Comparison of ENCODE assay signal across 8 mouse cellular contexts in the genomic region with DNA sequence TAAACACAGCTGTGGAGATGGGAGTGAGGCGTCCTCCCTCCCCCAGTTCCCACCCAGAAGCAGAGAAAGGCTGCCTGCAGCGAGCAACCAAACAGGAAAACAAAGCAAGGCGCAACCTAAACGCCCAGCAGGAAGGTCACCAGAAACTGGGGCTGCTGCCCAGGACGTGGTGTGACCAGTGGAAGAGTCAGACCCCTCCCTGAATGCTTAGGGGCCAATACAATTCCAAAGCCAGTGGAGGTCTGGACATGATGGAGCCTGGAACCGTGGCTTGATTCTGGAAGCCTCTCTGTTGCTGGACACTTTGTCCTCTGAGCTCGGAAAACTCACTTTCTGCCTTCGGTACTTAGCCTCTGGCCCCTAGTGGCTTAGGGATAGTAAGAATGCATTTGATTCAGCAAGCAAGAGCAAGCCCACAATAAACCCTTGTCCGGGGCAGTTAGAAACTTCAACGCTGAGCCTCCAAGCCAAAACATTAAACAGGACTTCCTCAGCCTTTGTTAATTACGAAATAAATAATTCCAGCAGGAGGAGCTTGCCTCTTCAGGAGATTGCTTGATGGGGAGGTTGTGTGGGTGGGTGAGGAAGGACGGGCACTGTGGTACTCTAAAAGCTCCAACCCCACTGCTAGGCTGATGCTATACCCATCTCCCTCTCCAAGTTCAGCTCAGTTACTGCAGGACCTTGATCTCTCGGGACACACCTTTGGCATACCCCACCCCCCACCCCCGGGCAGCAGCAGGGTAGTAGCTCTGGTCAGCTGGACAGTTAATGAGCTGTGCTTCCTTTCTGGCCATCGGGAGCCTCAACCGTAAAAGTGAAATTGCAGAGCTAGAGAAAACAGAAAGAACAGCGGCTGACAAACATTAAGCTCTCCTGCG. TPM values are rescaled to one million over a fixed set of nuclear protein-coding genes. Genes with fewer than 3 reads are reported as not detected.
A peak's percentile ranks its signal among the peaks of the same experiment; 100 is the strongest.
DNase-seq lines count a peak whose midpoint lies in the region; ATAC-seq lines count a peak whose summit lies in the region.

No protein-coding gene starts in this region.

- no peaks in the 10 kb centered on the region for H3K9me3 ChIP-seq in forebrain, embryonic 13.5 days (replicated peaks)
- H3K9me3 ChIP-seq in midbrain, embryonic 10.5 days (replicated peaks) = no peaks in the 10 kb centered on the region

- no peak for ATAC-seq in forebrain, embryonic 13.5 days
- ATAC-seq in inflammation-experienced regulatory T-cells, adult 6 months = no peak

- H3K4me1 ChIP-seq in forebrain, embryonic 13.5 days = peaks cover 25% of the 10 kb centered on the region
- peaks cover 36% of the 10 kb centered on the region for H3K4me1 ChIP-seq in midbrain, embryonic 10.5 days

- no peaks in the 10 kb centered on the region for H3K36me3 ChIP-seq in forebrain, embryonic 13.5 days (ENCODE audit: poor library complexity, severe bottlenecking)
- H3K36me3 ChIP-seq in midbrain, embryonic 10.5 days = no peaks in the 10 kb centered on the region

- intact Hi-C loops in heart, postnatal 36 days (cut with DNase I) = loop anchor here (1.0 kb wide), 1 partner anchor 16 kb away; no protein-coding TSS in a partner anchor

- no peak overlapping the region for H3K9ac ChIP-seq in forebrain, embryonic 13.5 days

- peaks cover 19% of the 10 kb centered on the region; the same call in 1 of the 2 replicates for H3K27me3 ChIP-seq in forebrain, embryonic 13.5 days
- H3K27me3 ChIP-seq in midbrain, embryonic 10.5 days (ENCODE audit: low read depth, poor library complexity, severe bottlenecking) = peaks cover 10% of the 10 kb centered on the region; the same call in 1 of the 2 replicates

- H3K27ac ChIP-seq in forebrain, embryonic 13.5 days = peak overlapping the region; percentile 20; the same call in 1 of the 2 replicates
- H3K27ac ChIP-seq in midbrain, embryonic 10.5 days (replicated peaks) = peak overlapping the region; percentile 79

- DNase-seq in urinary bladder, postnatal 14 days (ENCODE audit: low spot score) = peak; percentile 55
- DNase-seq in urinary bladder, adult 2 months (ENCODE audit: low spot score) = no peak
- DNase-seq in heart, postnatal 36 days = peak; percentile 78 to 82
- peak; percentile 18 to 54 for DNase-seq in layer of hippocampus, postnatal 14 days (ENCODE audit: low spot score in 2 of 2)
- DNase-seq in midbrain, embryonic 10.5 days (ENCODE audit: low spot score) = peak; percentile 36
- DNase-seq in cerebellum, adult 9-11 months = no peak

- 13% methylated on average over 18 of the region's 18 CpGs for WGBS in forebrain, embryonic 13.5 days
- 10% methylated on average over 18 of the region's 18 CpGs for WGBS in midbrain, embryonic 10.5 days

- H3K4me3 ChIP-seq in forebrain, embryonic 13.5 days = no peak overlapping the region
- H3K4me3 ChIP-seq in midbrain, embryonic 10.5 days = peak overlapping the region; percentile 26; the same call in 1 of the 2 replicates

- H3K4me2 ChIP-seq in forebrain, embryonic 13.5 days = peak overlapping the region; percentile 22

RNA-seq across cellular contexts. Expression of a gene that starts 5.0 kb away (rescaled TPM):
- polyA plus RNA-seq in urinary bladder, adult 2 months (2012; rRNA removed) = 45.0 and 45.7 TPM in 2 replicates
- 12.1 and 13.8 TPM in 2 replicates for polyA plus RNA-seq in forebrain, embryonic 13.5 days (2015; fragmentation: Nextera tagmentation; extraction: Ambion mirVana)
- total RNA-seq in heart, postnatal 36 days (2021) = 10 to 100 TPM; 34.8 to 36.7 TPM
- 10 to 100 TPM; 38.2 to 40.0 TPM for total RNA-seq in layer of hippocampus, postnatal 14 days (2021)
- 11.1 and 11.2 TPM in 2 replicates for polyA plus RNA-seq in midbrain, embryonic 10.5 days (2016; fragmentation: Nextera tagmentation; extraction: Ambion mirVana)
- polyA plus RNA-seq in inflammation-experienced regulatory T-cells, adult 6 months (2017; shearing (Covaris generic)) = 10 to 100 TPM; 38.0 to 70.6 (median 62.7) TPM

RNA-seq across cellular contexts. Expression of a gene that starts 14.6 kb away (rescaled TPM):
- polyA plus RNA-seq in urinary bladder, adult 2 months (2012; rRNA removed) = 79.5 and 82.0 TPM in 2 replicates
- 43.9 and 55.3 TPM in 2 replicates for polyA plus RNA-seq in forebrain, embryonic 13.5 days (2015; fragmentation: Nextera tagmentation; extraction: Ambion mirVana)
- 100 to 1,000 TPM in 1 of 2 experiments, 10 to 100 TPM in 1; 88.9 to 132 TPM for total RNA-seq in heart, postnatal 36 days (2021)
- 10 to 100 TPM; 74.0 to 75.7 TPM for total RNA-seq in layer of hippocampus, postnatal 14 days (2021)
- polyA plus RNA-seq in midbrain, embryonic 10.5 days (2016; fragmentation: Nextera tagmentation; extraction: Ambion mirVana) = 64.7 and 71.5 TPM in 2 replicates
- not detected for polyA plus RNA-seq in inflammation-experienced regulatory T-cells, adult 6 months (2017; shearing (Covaris generic))

RNA-seq across cellular contexts. Expression of a gene that starts 22.3 kb away (rescaled TPM):
- polyA plus RNA-seq in urinary bladder, adult 2 months (2012; rRNA removed) = 73.3 and 91.1 TPM in 2 replicates
- polyA plus RNA-seq in forebrain, embryonic 13.5 days (2015; fragmentation: Nextera tagmentation; extraction: Ambion mirVana) = 92.6 and 109 TPM in 2 replicates
- total RNA-seq in heart, postnatal 36 days (2021) = 10 to 100 TPM; 84.6 to 95.8 TPM
- total RNA-seq in layer of hippocampus, postnatal 14 days (2021) = 10 to 100 TPM; 72.3 to 80.9 TPM
- polyA plus RNA-seq in midbrain, embryonic 10.5 days (2016; fragmentation: Nextera tagmentation; extraction: Ambion mirVana) = 137 and 143 TPM in 2 replicates
- 100 to 1,000 TPM; 134 to 144 (median 138) TPM for polyA plus RNA-seq in inflammation-experienced regulatory T-cells, adult 6 months (2017; shearing (Covaris generic))

RNA-seq across cellular contexts. Expression of a gene that starts 29.1 kb away (rescaled TPM):
- 7.4 and 10.6 TPM in 2 replicates for polyA plus RNA-seq in urinary bladder, adult 2 months (2012; rRNA removed)
- 4.4 and 4.5 TPM in 2 replicates for polyA plus RNA-seq in forebrain, embryonic 13.5 days (2015; fragmentation: Nextera tagmentation; extraction: Ambion mirVana)
- 10 to 100 TPM; 18.5 to 19.8 TPM for total RNA-seq in heart, postnatal 36 days (2021)
- total RNA-seq in layer of hippocampus, postnatal 14 days (2021) = 1 to 10 TPM; 6.9 to 9.4 TPM
- polyA plus RNA-seq in midbrain, embryonic 10.5 days (2016; fragmentation: Nextera tagmentation; extraction: Ambion mirVana) = 5.4 and 8.0 TPM in 2 replicates
- 1 to 10 TPM in 1 of 3 experiments, under 1 TPM in 1, not detected in 1; 0.75 to 2.9 TPM for polyA plus RNA-seq in inflammation-experienced regulatory T-cells, adult 6 months (2017; shearing (Covaris generic))

RNA-seq across cellular contexts. Expression of a gene that starts 47.6 kb away (rescaled TPM):
- 1.4 and 1.5 TPM in 2 replicates for polyA plus RNA-seq in urinary bladder, adult 2 months (2012; rRNA removed)
- 1.2 and 1.9 TPM in 2 replicates for polyA plus RNA-seq in forebrain, embryonic 13.5 days (2015; fragmentation: Nextera tagmentation; extraction: Ambion mirVana)
- total RNA-seq in heart, postnatal 36 days (2021) = under 1 TPM; 0.11 to 0.35 TPM
- under 1 TPM; 0.33 to 0.46 TPM for total RNA-seq in layer of hippocampus, postnatal 14 days (2021)
- 1.6 and 1.8 TPM in 2 replicates for polyA plus RNA-seq in midbrain, embryonic 10.5 days (2016; fragmentation: Nextera tagmentation; extraction: Ambion mirVana)
- polyA plus RNA-seq in inflammation-experienced regulatory T-cells, adult 6 months (2017; shearing (Covaris generic)) = 1 to 10 TPM in 1 of 3 experiments, under 1 TPM in 2; 0.63 to 1.2 (median 0.71) TPM

Comparison
In these comparisons a context has a peak if more than half of its experiments do, and no peak if none do; other contexts are left out.
1. DNase-seq: peak in urinary bladder, postnatal 14 days (single experiment), heart, postnatal 36 days (2 of 2), layer of hippocampus, postnatal 14 days (2 of 2) and midbrain, embryonic 10.5 days (single experiment); none in urinary bladder, adult 2 months (single experiment) and cerebellum, adult 9-11 months (single experiment).
2. RNA of a gene that starts 14.6 kb away (polyA plus RNA-seq): 79.5 to 82.0 TPM in urinary bladder, adult 2 months, 64.7 to 71.5 TPM in midbrain, embryonic 10.5 days and 43.9 to 55.3 TPM in forebrain, embryonic 13.5 days; not detected in inflammation-experienced regulatory T-cells, adult 6 months; every median in the first group is over 10 times any median in the second.